Mouse (Mus musculus) kidney, adult 10 weeks (tissue): ENCODE measurements around the gene Lrfn3. TPM values are rescaled to one million over a fixed set of nuclear protein-coding genes. Genes with fewer than 3 reads are reported as not detected.

Experiments
- polyA plus RNA-seq: library from polyadenylated mRNA; stranded (reverse); fragments of 350-450 nt; fragmentation: Illumina TruSeq; extraction: RNeasy Lipid Tissue Mini Kit (QIAGEN cat#74804); gene quantifications from one replicate; pipeline ENCODE4 v1.2.3, GENCODE M21; 2014; ENCODE audit warnings: low read depth, low replicate concordance

Lrfn3 gene
- polyA plus RNA-seq, result 0.69 TPM

GRCm38 (mm10) chr7:30362652-30363343 lies at the start of gene Lrfn3:
TSS of gene Lrfn3 (minus strand) at chr7:30362772.

GRCm38 (mm10) chr7:30323795-30324194 lies 38.8 kb downstream of the Lrfn3 start, which contains the start of gene Sdhaf1:
TSS of gene Sdhaf1 (minus strand) at chr7:30323895.

GRCm38 (mm10) chr7:30321539-30322284 lies 40.9 kb downstream of the Lrfn3 start, which contains the start of gene E130208F15Rik:
TSS of gene E130208F15Rik (plus strand) at chr7:30321740.

GRCm38 (mm10) chr7:30314721-30315155 lies 47.8 kb downstream of the Lrfn3 start, which contains the start of gene Syne4:
TSS of gene Syne4 (plus strand) at chr7:30314807.

GRCm38 (mm10) chr7:30308076-30309005 lies 54.2 kb downstream of the Lrfn3 start, which contains the start of gene Alkbh6:
TSS of gene Alkbh6 (plus strand) at chr7:30308717.

Other genes with a start within 250 kb of the Lrfn3 start
- 0.93 TPM for gene Zfp382, start 240.8 kb downstream of the Lrfn3 start, polyA plus RNA-seq
- gene Zfp146, start 193.0 kb downstream of the Lrfn3 start, polyA plus RNA-seq, result 32.4 TPM
- gene Cox7a1, start 178.6 kb downstream of the Lrfn3 start, polyA plus RNA-seq, result not detected
- 58.2 TPM for gene Capns1, start 164.0 kb downstream of the Lrfn3 start, polyA plus RNA-seq
- not detected for gene Polr2i, start 130.8 kb downstream of the Lrfn3 start, polyA plus RNA-seq
- gene Tbcb, start 130.5 kb downstream of the Lrfn3 start, polyA plus RNA-seq, result 7.6 TPM
- gene Ovol3, start 127.0 kb downstream of the Lrfn3 start, polyA plus RNA-seq, result not detected
- not detected for gene Thap8, start 82.7 kb downstream of the Lrfn3 start, polyA plus RNA-seq
- not detected for gene Wdr62, start 82.4 kb downstream of the Lrfn3 start, polyA plus RNA-seq
- 1.7 TPM for gene Clip3, start 71.0 kb downstream of the Lrfn3 start, polyA plus RNA-seq
- 4.7 TPM for gene Alkbh6, start 54.1 kb downstream of the Lrfn3 start, polyA plus RNA-seq
- 5.0 TPM for gene Syne4, start 48.0 kb downstream of the Lrfn3 start, polyA plus RNA-seq
- 1.4 TPM for gene E130208F15Rik, start 41.0 kb downstream of the Lrfn3 start, polyA plus RNA-seq
- 5.7 TPM for gene Sdhaf1, start 38.9 kb downstream of the Lrfn3 start, polyA plus RNA-seq
- 0.97 TPM for gene Tyrobp, start 51.0 kb upstream of the Lrfn3 start, polyA plus RNA-seq
- gene Hcst, start 57.1 kb upstream of the Lrfn3 start, polyA plus RNA-seq, result not detected
- not detected for gene Nfkbid, start 59.0 kb upstream of the Lrfn3 start, polyA plus RNA-seq
- 1.6 TPM for gene Aplp1, start 82.8 kb upstream of the Lrfn3 start, polyA plus RNA-seq
- gene Kirrel2, start 94.9 kb upstream of the Lrfn3 start, polyA plus RNA-seq, result not detected
- gene Nphs1, start 95.5 kb upstream of the Lrfn3 start, polyA plus RNA-seq, result 3.5 TPM
- gene Prodh2, start 130.8 kb upstream of the Lrfn3 start, polyA plus RNA-seq, result 2.5 TPM
- gene Arhgap33, start 172.3 kb upstream of the Lrfn3 start, polyA plus RNA-seq, result 0.12 TPM
- 6.5 TPM for gene Hspb6, start 189.4 kb upstream of the Lrfn3 start, polyA plus RNA-seq
- 0.81 TPM for gene Proser3, start 189.5 kb upstream of the Lrfn3 start, polyA plus RNA-seq
- gene Lin37, start 197.1 kb upstream of the Lrfn3 start, polyA plus RNA-seq, result not detected
- 15.9 TPM for gene U2af1l4, start 200.5 kb upstream of the Lrfn3 start, polyA plus RNA-seq
- gene Gm49396, start 200.6 kb upstream of the Lrfn3 start, polyA plus RNA-seq, result 2.1 TPM
- gene Psenen, start 200.9 kb upstream of the Lrfn3 start, polyA plus RNA-seq, result 24.8 TPM
- gene Igflr1, start 202.7 kb upstream of the Lrfn3 start, polyA plus RNA-seq, result not detected
- 2.1 TPM for gene Kmt2b, start 226.0 kb upstream of the Lrfn3 start, polyA plus RNA-seq
- gene Zbtb32, start 236.1 kb upstream of the Lrfn3 start, polyA plus RNA-seq, result not detected